Mouse (Mus musculus): ENCODE measurements around the gene Tex35.

GRCm38 (mm10) chr1:157080071-157080470 is 28.4 kb downstream of the Tex35 start:
- no peak for TF ChIP-seq CTCF (IDR thresholded peaks at IDR 0.05; ENCODE audit: control insufficient read depth, insufficient read depth, insufficient replicate concordance, low read depth, low read length)
- no peak for TF ChIP-seq POLR2A (IDR thresholded peaks at IDR 0.05; ENCODE audit: control insufficient read depth, low read depth, low read length)
